Mouse (Mus musculus) bone marrow, adult 2 months (tissue): ENCODE data around the gene Grpel1. TPM values are rescaled to one million over a fixed set of nuclear protein-coding genes. Genes with fewer than 3 reads are reported as not detected.

Experiments used
- H3K27ac ChIP-seq: fragments of 200-500 bp; 2 replicates; pipeline ENCODE4 v1.5.1; 2012; ENCODE audit warnings: low read depth, mild to moderate bottlenecking, control low read depth, inconsistent platforms, low read length; ENCODE audit not compliant: control insufficient read depth, poor library complexity, insufficient read depth
- H3K4me1 ChIP-seq: fragments of 200-500 bp; 2 replicates; pipeline ENCODE4 v1.6.1; 2011; ENCODE audit warnings: low read length; ENCODE audit not compliant: control insufficient read depth, insufficient read depth
- H3K4me3 ChIP-seq: fragments of 200-500 bp; replicated peaks from 2 replicates; pipeline ENCODE3; 2011; ENCODE audit warnings: mild to moderate bottlenecking, low read depth, low read length, control low read depth; ENCODE audit not compliant: control insufficient read depth
- CTCF ChIP-seq: fragments of 200-500 bp; IDR thresholded peaks from 2 replicates; pipeline ENCODE4 v1.5.1; 2011; ENCODE audit warnings: low read length, control low read depth; ENCODE audit not compliant: control insufficient read depth, insufficient read depth
- POLR2A ChIP-seq: fragments of 200-500 bp; IDR thresholded peaks from 2 replicates; pipeline ENCODE4 v1.6.1; 2011; ENCODE audit warnings: low read depth, mild to moderate bottlenecking, control low read depth, low read length, borderline replicate concordance; ENCODE audit not compliant: control insufficient read depth
- WGBS: fragments of 180-500 bp; shearing (Covaris S2); methylation state at CpG from one replicate; pipeline ENCODE4 v1.1.7; 2018; 5-methylcytosine and 5-hydroxymethylcytosine counted together
- polyA plus RNA-seq: library from polyadenylated mRNA; stranded (reverse); fragments of >200 nt; gene quantifications from 2 replicates; pipeline ENCODE4 v1.2.4, GENCODE M21; 2011; ENCODE audit warnings: low replicate concordance; ENCODE audit not compliant: missing spikeins, insufficient read depth, insufficient read length

The Grpel1 gene
- polyA plus RNA-seq, 1 experiment: 13.3 TPM

DNA sequence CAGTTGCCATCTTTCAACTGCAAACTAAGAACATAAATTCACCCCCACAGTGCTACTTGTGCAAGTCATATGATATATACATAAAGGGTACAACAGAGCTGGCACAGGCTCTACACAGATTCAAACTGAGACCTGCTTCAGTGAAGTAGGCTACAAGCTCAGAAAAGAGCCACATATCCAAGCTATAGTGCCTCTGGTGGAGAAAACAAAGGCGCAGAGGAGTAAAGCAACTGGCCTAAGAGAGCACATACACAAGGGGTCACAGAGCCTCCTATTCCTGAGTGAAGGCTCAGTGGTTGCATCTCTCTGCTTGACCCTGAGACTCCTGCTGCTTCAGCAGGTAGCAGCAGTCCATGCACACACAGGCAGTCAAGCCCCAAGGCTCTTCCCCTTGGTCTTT is 16.3 kb downstream of the Grpel1 start:
- Histone ChIP-seq H3K4me3 (no peak overlapping the region), H3K4me1 (peaks cover 28% of the 10 kb centered on the region), H3K27ac (no peak overlapping the region)
- 61% methylated on average over 1 of the region's 1 CpGs for WGBS
- TF ChIP-seq POLR2A (no peak), CTCF (no peak)

DNA sequence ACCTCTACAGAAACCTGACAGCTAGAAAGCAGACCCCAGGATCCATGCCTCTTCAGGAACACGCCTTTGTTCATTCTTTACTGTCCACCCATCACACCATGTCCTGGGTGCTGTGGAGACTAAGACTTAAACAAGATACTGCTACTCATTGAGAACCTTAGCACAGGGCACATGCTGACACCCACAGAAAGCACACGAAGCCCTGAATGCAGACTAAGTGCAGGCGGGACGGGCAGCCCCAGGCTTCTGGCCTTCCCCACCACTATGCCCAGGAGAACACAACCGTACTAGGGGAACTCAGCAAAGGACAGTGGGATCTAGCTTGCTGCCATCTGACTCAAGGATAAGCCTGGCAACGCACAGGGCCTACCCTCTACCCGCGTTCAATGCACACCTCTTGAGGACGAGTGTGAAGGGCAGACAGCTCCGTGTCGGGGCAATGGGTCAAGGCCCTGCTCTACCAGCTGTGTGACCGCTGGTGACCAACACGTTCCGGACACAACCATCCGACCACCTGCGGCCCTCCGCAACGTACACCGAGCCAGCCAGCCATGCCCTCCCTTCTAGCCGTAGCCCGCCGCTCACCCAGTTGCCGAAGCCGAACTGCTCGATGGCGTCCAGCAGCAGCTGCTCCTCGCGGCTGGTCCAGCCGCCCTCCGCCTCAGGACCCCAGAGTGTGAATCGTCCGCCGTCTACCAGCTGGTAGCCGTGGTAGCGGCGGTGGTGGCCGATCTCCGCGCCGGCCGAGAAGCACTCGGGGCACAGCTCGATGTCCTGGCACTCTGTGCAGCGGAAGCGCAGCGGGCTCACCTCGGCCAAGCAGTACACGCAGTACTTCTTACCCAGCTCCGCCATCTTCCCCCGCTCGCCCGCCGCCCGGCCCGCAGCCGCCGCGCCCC is 18.7 kb downstream of the Grpel1 start:
- 6% methylated on average over 58 of the region's 58 CpGs for WGBS
- Histone ChIP-seq H3K4me1 (peaks cover 22% of the 10 kb centered on the region), H3K4me3 (peak overlapping the region; percentile 83), H3K27ac (peak overlapping the region; percentile 83)
- TF ChIP-seq CTCF: peak; percentile 1; the same call in 1 of the 2 replicates
- peak; percentile 12; the same call in 1 of the 2 replicates for TF ChIP-seq POLR2A

DNA sequence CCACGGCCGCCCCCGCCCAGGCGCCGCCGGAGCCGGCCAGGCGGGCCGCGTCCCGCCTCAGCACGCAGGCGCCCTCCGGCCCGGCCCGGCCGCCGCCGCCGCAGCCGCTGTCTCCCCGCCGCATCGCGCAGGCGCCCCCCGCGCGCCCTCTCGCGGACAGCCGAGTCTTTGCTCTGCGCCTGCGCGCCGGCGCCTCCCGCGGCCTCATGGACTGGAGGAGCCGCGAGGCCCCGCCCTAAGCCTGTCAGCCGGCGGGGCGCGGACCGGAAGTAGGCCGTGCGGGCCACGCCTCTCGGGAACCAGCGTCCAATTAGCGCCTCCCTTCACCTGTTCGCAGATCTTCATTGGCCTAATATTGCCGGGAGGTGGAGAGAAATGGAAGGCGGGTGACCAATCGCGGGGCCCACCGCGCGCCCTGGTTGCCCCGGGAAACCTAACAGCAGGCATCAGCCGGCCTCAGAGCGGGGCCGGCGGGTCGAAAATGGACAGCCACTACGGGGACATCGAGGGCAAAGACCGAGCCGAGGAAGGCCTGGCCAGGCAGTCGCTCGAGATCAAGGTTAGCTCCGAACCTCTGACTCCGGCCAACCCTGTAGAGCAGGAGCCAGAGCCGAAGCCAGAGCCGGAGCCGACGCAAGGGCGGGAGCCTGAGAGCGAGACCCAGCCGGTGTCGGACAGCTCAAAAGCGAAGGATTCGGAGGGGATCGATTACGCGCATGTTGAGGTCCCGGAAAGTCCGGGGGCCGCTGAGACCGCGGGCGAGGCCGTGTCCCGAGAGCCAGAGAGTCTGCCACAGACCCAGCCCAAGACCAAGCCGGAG is 19.6 kb downstream of the Grpel1 start, which contains the start of the genes Tada2b and Ccdc96:
Gene Tada2b, minus strand, starts transcription at position 115 of the 820 bp plus-strand sequence.
Gene Ccdc96, plus strand, starts transcription at position 418 of the 820 bp plus-strand sequence.
- 6% methylated on average over 97 of the region's 97 CpGs for WGBS
- TF ChIP-seq CTCF: peak; percentile 42; the same call in 1 of the 2 replicates
- TF ChIP-seq POLR2A: peak; percentile 40; the same call in 1 of the 2 replicates
- H3K4me1 ChIP-seq: peaks cover 16% of the 10 kb centered on the region
- H3K4me3 ChIP-seq: peak within 1 kb of the TSS; percentile 83
- H3K27ac ChIP-seq: peak within 1 kb of the TSS; percentile 83

DNA sequence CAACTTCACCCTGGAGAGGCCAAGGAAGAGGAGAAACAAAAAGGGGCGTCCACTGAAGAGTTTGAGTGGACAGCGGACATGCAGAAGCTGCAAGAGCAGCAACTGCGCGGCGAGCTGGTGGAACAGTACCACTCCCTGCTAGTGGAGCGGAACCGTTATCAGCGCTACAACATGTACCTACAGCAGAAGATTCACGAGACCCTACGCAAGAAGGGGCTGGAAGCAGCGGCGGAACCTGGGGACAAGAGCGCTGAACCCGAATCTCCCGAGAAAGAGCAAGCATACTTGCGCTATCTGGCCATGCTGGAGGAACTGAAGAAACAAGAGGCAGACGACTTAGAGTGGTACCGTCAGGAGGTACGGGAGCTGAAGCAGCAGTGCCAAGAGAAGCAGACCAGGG is 20.5 kb downstream of the Grpel1 start:
- H3K27ac ChIP-seq: no peak overlapping the region
- WGBS: 24% methylated on average over 19 of the region's 19 CpGs
- TF ChIP-seq CTCF (no peak), POLR2A (no peak)
- H3K4me1 ChIP-seq: peaks cover 10% of the 10 kb centered on the region
- H3K4me3 ChIP-seq: peak overlapping the region; percentile 71

DNA sequence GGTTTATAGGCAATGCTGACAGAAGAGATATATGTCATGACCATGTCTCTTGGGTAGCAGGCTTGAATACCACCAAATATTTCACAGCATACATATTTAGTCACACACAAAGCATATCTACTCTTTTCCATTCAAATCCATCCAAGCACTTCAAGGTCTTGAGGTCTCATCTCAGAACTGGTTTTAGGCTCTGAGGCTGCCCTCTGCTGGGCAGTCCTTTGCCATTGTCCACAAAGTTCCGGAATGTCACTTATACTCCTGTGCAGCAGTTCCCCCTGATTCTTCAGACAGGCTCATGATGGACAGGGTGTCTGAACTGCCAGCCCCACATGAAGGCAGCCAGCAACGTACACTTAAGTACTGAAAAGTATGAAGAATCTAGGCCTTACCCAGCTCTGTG is 24.4 kb downstream of the Grpel1 start:
- TF ChIP-seq POLR2A (no peak), CTCF (peak; percentile 69)
- no peak overlapping the region for H3K4me3 ChIP-seq
- 58% methylated on average over 2 of the region's 2 CpGs for WGBS
- peaks cover 1% of the 10 kb centered on the region; the same call in 1 of the 2 replicates for H3K4me1 ChIP-seq
- H3K27ac ChIP-seq: no peak overlapping the region

DNA sequence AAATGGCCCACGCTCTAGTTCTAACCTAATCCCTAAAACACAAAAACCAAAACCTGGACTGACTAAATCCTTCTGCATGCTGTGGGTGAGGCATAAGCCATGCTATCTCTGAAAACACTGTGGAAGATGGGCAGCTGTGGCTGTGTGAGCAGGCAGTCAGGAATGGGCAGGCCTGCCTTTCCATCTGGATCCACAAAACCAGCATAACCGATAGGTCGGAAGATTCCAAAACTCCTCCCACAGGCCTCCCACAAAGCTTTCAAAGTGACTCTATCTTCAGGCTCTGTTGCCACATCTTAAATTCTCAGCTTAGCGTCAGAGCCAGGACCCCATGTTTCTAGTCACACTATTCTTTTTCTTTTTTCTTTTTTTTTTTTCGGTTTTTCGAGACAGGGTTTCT is 29.1 kb downstream of the Grpel1 start:
- H3K4me1 ChIP-seq: no peaks in the 10 kb centered on the region
- 91% methylated on average over 6 of the region's 6 CpGs for WGBS
- no peak overlapping the region for H3K4me3 ChIP-seq
- TF ChIP-seq CTCF (no peak), POLR2A (no peak)
- H3K27ac ChIP-seq: no peak overlapping the region

DNA sequence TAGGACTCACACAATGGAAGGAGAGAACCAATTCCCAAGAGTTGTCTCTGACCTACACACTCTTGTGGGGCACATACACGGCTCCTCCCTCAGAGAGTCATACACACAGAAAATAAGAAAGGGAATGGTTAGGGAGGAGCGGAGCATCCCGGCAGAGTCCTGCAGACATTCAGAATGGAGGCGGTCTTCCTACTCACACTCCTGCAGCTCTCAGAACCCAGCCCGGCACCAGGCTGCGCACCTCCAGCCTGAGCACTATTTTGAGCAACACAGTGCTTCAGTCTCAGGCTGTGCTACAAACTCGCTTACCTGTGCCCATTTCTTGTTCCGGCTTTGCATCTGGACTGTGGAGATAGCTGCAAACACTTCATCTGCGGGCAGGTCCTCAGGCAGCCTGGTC is 29.9 kb downstream of the Grpel1 start:
- 93% methylated on average over 9 of the region's 9 CpGs for WGBS
- TF ChIP-seq CTCF (no peak), POLR2A (no peak)

DNA sequence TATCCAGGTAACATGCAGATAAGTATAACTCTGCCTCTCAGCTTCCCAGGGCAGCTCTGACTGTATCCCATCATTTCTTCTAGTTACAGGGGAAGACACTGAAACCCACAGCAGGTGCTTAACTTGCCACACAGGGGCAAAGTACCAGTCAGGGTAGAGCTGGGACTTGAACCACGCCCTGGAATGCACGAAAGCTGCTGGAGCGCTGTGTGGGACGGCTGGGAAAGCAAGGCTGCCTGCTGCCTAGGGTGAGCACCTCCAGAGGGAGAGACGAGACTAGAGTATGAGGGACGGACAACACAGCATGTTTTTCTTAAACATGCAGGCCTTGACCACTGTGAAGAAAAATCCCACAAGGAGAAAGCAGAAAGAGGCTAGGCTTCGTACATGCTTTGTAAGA is 40.4 kb downstream of the Grpel1 start:
- TF ChIP-seq POLR2A: no peak
- TF ChIP-seq CTCF: no peak
- 92% methylated on average over 7 of the region's 7 CpGs for WGBS

More for the DNA sequence above, 29.9 kb downstream of the Grpel1 start:
- no peak overlapping the region for H3K27ac ChIP-seq
- H3K4me1 ChIP-seq: no peaks in the 10 kb centered on the region
- H3K4me3 ChIP-seq: no peak overlapping the region

More for the DNA sequence above, 40.4 kb downstream of the Grpel1 start:
- Histone ChIP-seq H3K27ac (no peak overlapping the region), H3K4me1 (no peaks in the 10 kb centered on the region), H3K4me3 (no peak overlapping the region)
